Mouse (Mus musculus) forebrain, embryonic 15.5 days (tissue): ENCODE data around the gene Gm11114. TPM values are rescaled to one million over a fixed set of nuclear protein-coding genes. Genes with fewer than 3 reads are reported as not detected.

Experiments used
- ATAC-seq: fragments of 200-750 bp; cut with Nextera tagmentation; replicated peaks from 2 replicates; pipeline ENCODE4 v1.8.0; 2017; ENCODE audit warnings: mild to moderate bottlenecking, moderate TSS enrichment, moderate library complexity
- H3K27ac ChIP-seq: fragments of 300-500 bp; sonication (generic); replicated peaks from 2 replicates; pipeline ENCODE4 v1.5.1; 2015; ENCODE audit warnings: mild to moderate bottlenecking, inconsistent platforms
- H3K27me3 ChIP-seq: fragments of 300-500 bp; sonication (generic); 2 replicates; pipeline ENCODE4 v1.6.1; 2015; ENCODE audit warnings: inconsistent platforms
- H3K36me3 ChIP-seq: fragments of 300-500 bp; sonication (generic); 2 replicates; pipeline ENCODE4 v1.6.1; 2015; ENCODE audit warnings: mild to moderate bottlenecking, inconsistent platforms
- H3K4me1 ChIP-seq: fragments of 300-500 bp; sonication (generic); 2 replicates; pipeline ENCODE4 v1.6.1; 2015; ENCODE audit warnings: inconsistent platforms
- H3K4me2 ChIP-seq: fragments of 300-500 bp; sonication (generic); replicated peaks from 2 replicates; pipeline ENCODE4 v1.6.1; 2015; ENCODE audit warnings: mild to moderate bottlenecking, inconsistent platforms
- H3K4me3 ChIP-seq: fragments of 300-500 bp; sonication (generic); 2 replicates; pipeline ENCODE4 v1.5.1; 2015; ENCODE audit warnings: mild to moderate bottlenecking, inconsistent platforms
- H3K9ac ChIP-seq: fragments of 300-500 bp; sonication (generic); replicated peaks from 2 replicates; pipeline ENCODE4 v1.6.1; 2015; ENCODE audit warnings: mild to moderate bottlenecking, inconsistent platforms
- H3K9me3 ChIP-seq: fragments of 300-500 bp; sonication (generic); 2 replicates; pipeline ENCODE4 v1.6.1; 2016; ENCODE audit warnings: inconsistent platforms
- WGBS: fragments of 180-500 bp; shearing (Covaris S2); methylation state at CpG from one replicate; pipeline ENCODE4 v1.1.7; 2015; ENCODE audit warnings: mixed read lengths; 5-methylcytosine and 5-hydroxymethylcytosine counted together
- polyA plus RNA-seq: library from polyadenylated mRNA; unstranded; fragments of >200 nt; fragmentation: Nextera tagmentation; extraction: Ambion mirVana; gene quantifications from 2 replicates; pipeline ENCODE4 v1.2.1, GENCODE M21; 2015

Gene Gm11114
- polyA plus RNA-seq, 1 experiment from 2014 or later: not detected

- no peaks in the 10 kb centered on the region for H3K9me3 ChIP-seq
- H3K4me3 ChIP-seq: peak within 1 kb of the TSS; percentile 60
- no peaks in the 10 kb centered on the region for H3K36me3 ChIP-seq
- peaks cover 22% of the 10 kb centered on the region for H3K4me1 ChIP-seq
- under 1% methylated on average over 72 of the region's 72 CpGs for WGBS
- no peak within 1 kb of the TSS; the same call in 1 of the 2 replicates for H3K27ac ChIP-seq
- peak within 1 kb of the TSS; percentile 43 for H3K9ac ChIP-seq
- ATAC-seq: peak; percentile 84
- peak within 1 kb of the TSS; percentile 91 for H3K4me2 ChIP-seq
- peaks cover 5% of the 10 kb centered on the region; the same call in 1 of the 2 replicates for H3K27me3 ChIP-seq
Observed at GRCm38 (mm10) chr9:85327242-85328211, 15.0 kb downstream of the Gm11114 start, which contains the start of gene Tent5a. Gene Tent5a, minus strand, starts transcription at chr9:85327348.

- ATAC-seq: peak; percentile 67
Observed at GRCm38 (mm10) chr9:85328259-85328658, 15.7 kb downstream of the Gm11114 start.

GRCm38 (mm10) chr9:85331521-85331920 lies 18.9 kb downstream of the Gm11114 start:
- Histone ChIP-seq H3K4me2 (no peak overlapping the region), H3K36me3 (no peaks in the 10 kb centered on the region), H3K9ac (no peak overlapping the region), H3K27ac (no peak overlapping the region), H3K4me3 (no peak overlapping the region), H3K4me1 (peaks cover 15% of the 10 kb centered on the region), H3K9me3 (no peaks in the 10 kb centered on the region), H3K27me3 (no peaks in the 10 kb centered on the region)
- WGBS: 68% methylated on average over 2 of the region's 2 CpGs
- no peak for ATAC-seq

More at GRCm38 (mm10) chr9:85328259-85328658, 15.7 kb downstream of the Gm11114 start:
- H3K36me3 ChIP-seq: no peaks in the 10 kb centered on the region
- peaks cover 5% of the 10 kb centered on the region; the same call in 1 of the 2 replicates for H3K27me3 ChIP-seq
- H3K4me3 ChIP-seq: peak overlapping the region; percentile 60
- no peaks in the 10 kb centered on the region for H3K9me3 ChIP-seq
- peak overlapping the region; percentile 91 for H3K4me2 ChIP-seq
- H3K4me1 ChIP-seq: peaks cover 22% of the 10 kb centered on the region
- under 1% methylated on average over 16 of the region's 16 CpGs for WGBS
- peak overlapping the region; percentile 43 for H3K9ac ChIP-seq
- no peak overlapping the region; the same call in 1 of the 2 replicates for H3K27ac ChIP-seq

GRCm38 (mm10) chr9:85336046-85336445 lies 23.5 kb downstream of the Gm11114 start:
- Histone ChIP-seq H3K36me3 (no peaks in the 10 kb centered on the region), H3K4me1 (no peaks in the 10 kb centered on the region), H3K27ac (no peak overlapping the region), H3K27me3 (no peaks in the 10 kb centered on the region), H3K4me2 (no peak overlapping the region), H3K9ac (no peak overlapping the region), H3K4me3 (no peak overlapping the region), H3K9me3 (no peaks in the 10 kb centered on the region)
- 95% methylated on average over 7 of the region's 7 CpGs for WGBS
- no peak for ATAC-seq

- Histone ChIP-seq H3K27me3 (no peaks in the 10 kb centered on the region), H3K4me1 (no peaks in the 10 kb centered on the region), H3K4me3 (no peak overlapping the region), H3K4me2 (no peak overlapping the region), H3K9ac (no peak overlapping the region), H3K9me3 (no peaks in the 10 kb centered on the region), H3K27ac (no peak overlapping the region), H3K36me3 (no peaks in the 10 kb centered on the region)
- 74% methylated on average over 3 of the region's 3 CpGs for WGBS
- no peak for ATAC-seq
Observed at GRCm38 (mm10) chr9:85340303-85340702, 27.7 kb downstream of the Gm11114 start.

GRCm38 (mm10) chr9:85342892-85343785 lies 30.6 kb downstream of the Gm11114 start:
- Histone ChIP-seq H3K9ac (no peak overlapping the region), H3K9me3 (no peaks in the 10 kb centered on the region), H3K4me1 (no peaks in the 10 kb centered on the region), H3K27me3 (no peaks in the 10 kb centered on the region), H3K4me2 (no peak overlapping the region), H3K4me3 (no peak overlapping the region), H3K36me3 (no peaks in the 10 kb centered on the region), H3K27ac (no peak overlapping the region)
- 86% methylated on average over 8 of the region's 8 CpGs for WGBS
- ATAC-seq: no peak

GRCm38 (mm10) chr9:85347823-85348523 lies 35.4 kb downstream of the Gm11114 start:
- Histone ChIP-seq H3K27ac (no peak overlapping the region), H3K27me3 (no peaks in the 10 kb centered on the region), H3K9ac (no peak overlapping the region), H3K4me1 (no peaks in the 10 kb centered on the region), H3K4me3 (no peak overlapping the region), H3K36me3 (no peaks in the 10 kb centered on the region), H3K9me3 (no peaks in the 10 kb centered on the region), H3K4me2 (no peak overlapping the region)
- no peak for ATAC-seq
- 84% methylated on average over 10 of the region's 10 CpGs for WGBS

GRCm38 (mm10) chr9:85355559-85355958 lies 43.0 kb downstream of the Gm11114 start:
- Histone ChIP-seq H3K9ac (no peak overlapping the region), H3K4me1 (no peaks in the 10 kb centered on the region), H3K9me3 (no peaks in the 10 kb centered on the region), H3K27ac (no peak overlapping the region), H3K27me3 (no peaks in the 10 kb centered on the region), H3K36me3 (no peaks in the 10 kb centered on the region), H3K4me2 (no peak overlapping the region), H3K4me3 (no peak overlapping the region)
- ATAC-seq: no peak
- WGBS: 59% methylated on average over 5 of the region's 5 CpGs

GRCm38 (mm10) chr9:85357154-85357860 lies 44.7 kb downstream of the Gm11114 start:
- no peak overlapping the region for H3K27ac ChIP-seq
- no peak for ATAC-seq
- no peak overlapping the region for H3K9ac ChIP-seq
- no peak overlapping the region for H3K4me2 ChIP-seq
- H3K27me3 ChIP-seq: no peaks in the 10 kb centered on the region
- no peak overlapping the region for H3K4me3 ChIP-seq
- no peaks in the 10 kb centered on the region for H3K4me1 ChIP-seq
- no peaks in the 10 kb centered on the region for H3K9me3 ChIP-seq
- WGBS: 88% methylated on average over 7 of the region's 7 CpGs
- H3K36me3 ChIP-seq: no peaks in the 10 kb centered on the region
